ENCODE assay signal across 8 mouse cellular contexts in genomic region chr11:114283208-114283607, GRCm38 (mm10).
DNase-seq lines count a peak whose midpoint lies in the region; ATAC-seq lines count a peak whose summit lies in the region.

No protein-coding gene starts in this region.

- intact Hi-C loops in gastrocnemius, postnatal 14 days (cut with DNase I; ENCODE audit: low total_unique reads), result no loop called here

- no peak for ATAC-seq in CD4-positive, CD25-positive, alpha-beta regulatory T cell, adult 4 months
- peak; percentile 74 for ATAC-seq in megakaryocyte progenitor cell, adult 5-6 weeks (replicated peaks; ENCODE audit: poor library complexity)
- no peak for ATAC-seq in inflammation-experienced regulatory T-cells, adult 6 months

- peak; percentile 52 for DNase-seq in CD4-positive, CD25-positive, alpha-beta regulatory T cell, adult 2 months (ENCODE audit: low read depth, low spot score)
- peak; percentile 32 to 62 for DNase-seq in left cerebral cortex, adult 18-20 months (ENCODE audit: low spot score in 2 of 2)
- DNase-seq in left cerebral cortex, adult 11 months (ENCODE audit: low spot score), result no peak
- DNase-seq in brain, adult 2 months (ENCODE audit: low read depth, low spot score), result peak; percentile 64
- peak; percentile 42 for DNase-seq in gastrocnemius, postnatal 14 days
